Mouse (Mus musculus) MN1 (cell line): ENCODE measurements around the gene Naa80.

Experiments used
- DNase-seq: peaks from one replicate; pipeline ENCODE4 v3.0.0-alpha.2; 2016; ENCODE audit warnings: low spot score

Gene Naa80

GRCm38 (mm10) chr9:107551117-107551889 is 27.4 kb upstream of the Naa80 start, which contains the start of gene Rassf1:
TSS of gene Rassf1 (plus strand) at chr9:107551555.
- DNase-seq: peak; percentile 40

- DNase-seq: no peak
Observed at GRCm38 (mm10) chr9:107551890-107552355, 26.8 kb upstream of the Naa80 start.

- DNase-seq: no peak
Observed at GRCm38 (mm10) chr9:107552690-107553393, 25.8 kb upstream of the Naa80 start.

GRCm38 (mm10) chr9:107553541-107554318 is 25.0 kb upstream of the Naa80 start:
- DNase-seq: peak; percentile 37

- DNase-seq: peak; percentile 98
Observed at GRCm38 (mm10) chr9:107554319-107554825, 24.3 kb upstream of the Naa80 start.

GRCm38 (mm10) chr9:107555031-107555457 is 23.6 kb upstream of the Naa80 start:
- peak; percentile 64 for DNase-seq

- DNase-seq: no peak
Observed at GRCm38 (mm10) chr9:107555701-107556100, 23.0 kb upstream of the Naa80 start.

- DNase-seq: no peak
Observed at GRCm38 (mm10) chr9:107556346-107556745, 22.3 kb upstream of the Naa80 start.

GRCm38 (mm10) chr9:107563029-107563581 is 15.6 kb upstream of the Naa80 start, which contains the start of gene Tusc2:
TSS of gene Tusc2 (plus strand) at chr9:107563255.
- peak; percentile 96 for DNase-seq

GRCm38 (mm10) chr9:107565556-107565955 is 13.1 kb upstream of the Naa80 start:
- peak; percentile 34 for DNase-seq

GRCm38 (mm10) chr9:107566041-107566709 is 12.5 kb upstream of the Naa80 start:
- peak; percentile 78 for DNase-seq

GRCm38 (mm10) chr9:107566855-107567254 is 11.8 kb upstream of the Naa80 start:
- DNase-seq: no peak

GRCm38 (mm10) chr9:107567702-107568319 is 10.9 kb upstream of the Naa80 start, which contains the start of gene Hyal2:
TSS of gene Hyal2 (plus strand) at chr9:107567945.
- DNase-seq: no peak

GRCm38 (mm10) chr9:107568331-107569261 is 10.1 kb upstream of the Naa80 start:
- DNase-seq: peak; percentile 90

GRCm38 (mm10) chr9:107569270-107569669 is 9.4 kb upstream of the Naa80 start:
- DNase-seq: peak; percentile 46

GRCm38 (mm10) chr9:107570016-107570415 is 8.7 kb upstream of the Naa80 start:
- no peak for DNase-seq

GRCm38 (mm10) chr9:107570845-107571244 is 7.8 kb upstream of the Naa80 start:
- no peak for DNase-seq

- DNase-seq: no peak
Observed at GRCm38 (mm10) chr9:107571534-107572326, 7.0 kb upstream of the Naa80 start.

- no peak for DNase-seq
Observed at GRCm38 (mm10) chr9:107572327-107572662, 6.4 kb upstream of the Naa80 start.
